ENCODE assay signal across 22 mouse cellular contexts in the genomic region with DNA sequence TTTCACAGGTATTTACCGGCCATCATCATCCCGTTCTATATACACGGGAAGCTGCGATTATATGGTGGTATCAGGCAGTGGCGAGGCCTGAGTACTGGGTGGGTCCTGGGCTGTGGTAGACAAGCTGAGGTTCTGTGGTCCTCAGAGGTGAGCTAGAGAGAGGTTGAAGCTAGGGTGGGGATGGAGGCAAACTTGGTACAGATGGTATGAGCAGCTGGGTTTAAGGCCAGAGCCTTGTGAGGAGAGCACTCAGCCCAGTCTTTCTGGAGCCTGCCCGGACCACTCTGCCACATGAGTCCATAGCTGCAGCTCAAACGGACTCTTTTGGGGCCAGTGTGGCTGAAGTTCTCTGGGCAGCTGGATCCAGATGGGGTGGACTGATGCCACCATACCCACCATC.
"Had no signal": no experiment of that assay in that cellular context is flagged by ENCODE, and none has a peak within 500 bp of the region (broad histone marks: within the 10 kb centered on the region; RNA-seq: fewer than 3 reads in every experiment).

No protein-coding gene starts in this region.

- H3K4me2 ChIP-seq: kidney, embryonic 15.5 days; limb, embryonic 13.5 days; liver, embryonic 13.5 days; lung, embryonic 14.5 days; midbrain, embryonic 12.5 days; midbrain, embryonic 15.5 days; neural tube, embryonic 12.5 days; neural tube, embryonic 15.5 days had no signal

- H3K9me3 ChIP-seq: kidney, embryonic 15.5 days; limb, embryonic 10.5 days; limb, embryonic 13.5 days; liver, embryonic 13.5 days; midbrain, embryonic 12.5 days; midbrain, embryonic 15.5 days; neural tube, embryonic 12.5 days; neural tube, embryonic 15.5 days had no signal

- H3K27ac ChIP-seq: kidney, embryonic 15.5 days; limb, embryonic 13.5 days; liver, embryonic 13.5 days; macrophage; midbrain, embryonic 12.5 days; midbrain, embryonic 15.5 days; neural tube, embryonic 12.5 days; neural tube, embryonic 15.5 days; stomach, postnatal 0 days had no signal

- H3K9ac ChIP-seq: kidney, embryonic 15.5 days; limb, embryonic 13.5 days; liver, embryonic 13.5 days; lung, embryonic 14.5 days; midbrain, embryonic 12.5 days; midbrain, embryonic 15.5 days; neural tube, embryonic 12.5 days; neural tube, embryonic 15.5 days had no signal

- DNase-seq: kidney, postnatal 10 days; kidney, postnatal 36 days; layer of hippocampus, adult 9-11 months; liver; liver, embryonic 13.5 days; lung, embryonic 14.5 days; right cerebral cortex, adult 18-20 months; right cerebral cortex, postnatal 14 days; right cerebral cortex, postnatal 4 days; thymus, adult 2 months; thymus, postnatal 14 days; thymus, postnatal 4 days had no signal

- H3K36me3 ChIP-seq: kidney, embryonic 15.5 days; limb, embryonic 10.5 days; limb, embryonic 13.5 days; liver, embryonic 13.5 days; midbrain, embryonic 12.5 days; midbrain, embryonic 15.5 days; neural tube, embryonic 12.5 days; neural tube, embryonic 15.5 days had no signal

- H3K4me3 ChIP-seq: kidney, embryonic 15.5 days; limb, embryonic 10.5 days; limb, embryonic 13.5 days; liver, embryonic 13.5 days; midbrain, embryonic 12.5 days; midbrain, embryonic 15.5 days; neural tube, embryonic 12.5 days; neural tube, embryonic 15.5 days had no signal

- H3K27me3 ChIP-seq: kidney, embryonic 15.5 days; limb, embryonic 13.5 days; liver, embryonic 13.5 days; midbrain, embryonic 15.5 days; neural tube, embryonic 12.5 days; neural tube, embryonic 15.5 days had no signal

- ATAC-seq: lung, postnatal 0 days; midbrain, embryonic 15.5 days had no signal
